Mouse (Mus musculus): ENCODE results near the gene Msl1.
A peak's percentile ranks its signal among the peaks of the same experiment; 100 is the strongest.
"Not testable (repeated sequence)": the region's sequence is repeated elsewhere in the genome, so short reads cannot be mapped to it uniquely, and the experiment has no call there.

Msl1 gene

GRCm38 (mm10) chr11:98795714-98796514 lies 598 bp downstream of the Msl1 start:
- peak; percentile 57 for DNase-seq (ENCODE audit: low read depth, low spot score)

- peak; percentile 63 for DNase-seq (ENCODE audit: low read depth, low spot score)
Observed at GRCm38 (mm10) chr11:98796515-98797216, 1.4 kb downstream of the Msl1 start.

- no peak for DNase-seq (ENCODE audit: low read depth, low spot score)
Observed at GRCm38 (mm10) chr11:98797306-98797705, 2.0 kb downstream of the Msl1 start.

GRCm38 (mm10) chr11:98797909-98798308 lies 2.6 kb downstream of the Msl1 start:
- peak; percentile 24 for DNase-seq (ENCODE audit: low read depth, low spot score)

- DNase-seq (ENCODE audit: low read depth, low spot score): no peak
Observed at GRCm38 (mm10) chr11:98804605-98805004, 9.3 kb downstream of the Msl1 start, which contains the start of gene Casc3. Casc3 (plus strand) TSS chr11:98804905.

GRCm38 (mm10) chr11:98808417-98808816 lies 13.1 kb downstream of the Msl1 start:
- DNase-seq (ENCODE audit: low read depth, low spot score): no peak

GRCm38 (mm10) chr11:98809457-98810290 lies 14.4 kb downstream of the Msl1 start:
- DNase-seq (ENCODE audit: low read depth, low spot score): peak; percentile 99

GRCm38 (mm10) chr11:98810686-98811085 lies 15.4 kb downstream of the Msl1 start:
- DNase-seq (ENCODE audit: low read depth, low spot score): no peak

GRCm38 (mm10) chr11:98816706-98817239 lies 21.5 kb downstream of the Msl1 start:
- no peak for DNase-seq (ENCODE audit: low read depth, low spot score)

- DNase-seq (ENCODE audit: low read depth, low spot score): peak; percentile 43
Observed at GRCm38 (mm10) chr11:98820968-98821367, 25.7 kb downstream of the Msl1 start.

GRCm38 (mm10) chr11:98826071-98826470 lies 30.8 kb downstream of the Msl1 start:
- not testable (repeated sequence) for DNase-seq (ENCODE audit: low read depth, low spot score)

- no peak for DNase-seq (ENCODE audit: low read depth, low spot score)
Observed at GRCm38 (mm10) chr11:98827877-98828276, 32.6 kb downstream of the Msl1 start.

- DNase-seq (ENCODE audit: low read depth, low spot score): peak; percentile 70
Observed at GRCm38 (mm10) chr11:98829091-98829775, 33.9 kb downstream of the Msl1 start.

GRCm38 (mm10) chr11:98829875-98830274 lies 34.6 kb downstream of the Msl1 start:
- DNase-seq (ENCODE audit: low read depth, low spot score): no peak

- DNase-seq (ENCODE audit: low read depth, low spot score): no peak
Observed at GRCm38 (mm10) chr11:98835296-98835695, 40.0 kb downstream of the Msl1 start.

GRCm38 (mm10) chr11:98835725-98836124 lies 40.4 kb downstream of the Msl1 start:
- DNase-seq (ENCODE audit: low read depth, low spot score): no peak

GRCm38 (mm10) chr11:98836128-98836527 lies 40.8 kb downstream of the Msl1 start:
- no peak for DNase-seq (ENCODE audit: low read depth, low spot score)

- peak; percentile 79 for DNase-seq (ENCODE audit: low read depth, low spot score)
Observed at GRCm38 (mm10) chr11:98836651-98837141, 41.4 kb downstream of the Msl1 start, which contains the start of gene Rapgefl1. Rapgefl1 (plus strand) TSS chr11:98836785.

GRCm38 (mm10) chr11:98837231-98837704 lies 42.0 kb downstream of the Msl1 start:
- no peak for DNase-seq (ENCODE audit: low read depth, low spot score)

GRCm38 (mm10) chr11:98837917-98838316 lies 42.6 kb downstream of the Msl1 start:
- no peak for DNase-seq (ENCODE audit: low read depth, low spot score)

- DNase-seq (ENCODE audit: low read depth, low spot score): no peak
Observed at GRCm38 (mm10) chr11:98838512-98838911, 43.2 kb downstream of the Msl1 start.

Data from CD4-positive helper T cell, adult 2 months (primary cell).